22 mouse cellular contexts compared by ENCODE assay signal in the genomic region with DNA sequence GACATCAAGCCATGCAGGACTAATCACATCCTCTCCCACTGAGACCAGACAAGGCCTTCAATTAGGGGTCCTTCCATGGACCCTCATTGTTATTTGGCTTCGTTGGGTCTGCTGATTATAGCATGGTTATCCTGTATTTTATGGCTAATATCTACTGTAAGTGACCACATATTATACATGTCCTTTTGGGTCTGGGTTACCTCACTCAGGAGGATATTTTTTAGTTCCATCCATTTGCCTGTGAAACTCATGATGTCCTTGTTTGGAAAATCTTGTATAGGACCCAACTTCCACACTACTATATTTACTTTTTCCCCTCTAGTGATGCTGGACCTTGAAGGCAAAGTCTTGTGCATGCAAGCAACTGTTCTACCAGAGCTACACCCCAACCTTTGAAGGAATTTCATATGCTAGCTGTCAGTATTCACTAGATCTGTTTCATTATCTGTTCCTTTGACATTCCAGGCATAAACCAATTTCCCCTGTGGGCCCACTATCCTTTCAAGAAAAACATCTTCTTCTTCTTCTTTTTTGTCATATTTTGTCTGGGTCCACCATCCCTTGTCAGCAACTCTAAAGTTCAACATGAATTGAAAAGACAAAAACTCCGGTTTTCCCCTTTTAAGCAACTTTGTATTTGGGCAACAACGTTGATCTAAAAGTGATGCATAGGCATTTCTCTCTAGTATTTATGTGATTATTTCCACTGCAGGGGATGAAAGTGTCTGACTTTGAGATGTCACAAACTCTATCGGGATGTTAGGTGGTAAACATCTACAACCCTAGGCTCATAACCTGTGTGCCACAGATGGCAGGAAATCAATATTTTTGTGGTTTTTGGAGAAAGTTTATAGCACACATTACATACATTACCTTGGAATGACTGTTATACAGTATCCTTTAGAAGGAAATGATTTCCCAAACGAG. TPM values are rescaled to one million over a fixed set of nuclear protein-coding genes. Genes with fewer than 3 reads are reported as not detected.
"Had no signal": no experiment of that assay in that cellular context is flagged by ENCODE, and none has a peak within 500 bp of the region (broad histone marks: within the 10 kb centered on the region; RNA-seq: fewer than 3 reads in every experiment).

No protein-coding gene starts in this region.

- H3K9ac ChIP-seq: neural tube, embryonic 13.5 days; neural tube, embryonic 15.5 days; stomach, embryonic 15.5 days had no signal

- H3K36me3 ChIP-seq: neural tube, embryonic 13.5 days; neural tube, embryonic 15.5 days; stomach, embryonic 15.5 days had no signal

- DNase-seq: retina, postnatal 1 day; right cerebral cortex, adult 18-20 months; right cerebral cortex, postnatal 14 days; right cerebral cortex, postnatal 25 days; right cerebral cortex, postnatal 4 days; spleen, adult 18-20 months; thymus, adult 18-20 months; thymus, adult 2 months; thymus, postnatal 14 days; thymus, postnatal 25 days; thymus, postnatal 36 days; thymus, postnatal 4 days had no signal

- H3K9me3 ChIP-seq: neural tube, embryonic 13.5 days; neural tube, embryonic 15.5 days; stomach, embryonic 15.5 days had no signal

- H3K27ac ChIP-seq: neural tube, embryonic 13.5 days; neural tube, embryonic 15.5 days; stomach, embryonic 15.5 days; stomach, postnatal 0 days had no signal

- H3K4me2 ChIP-seq: neural tube, embryonic 13.5 days; neural tube, embryonic 15.5 days; stomach, embryonic 15.5 days had no signal

- H3K4me1 ChIP-seq: neural tube, embryonic 13.5 days; neural tube, embryonic 15.5 days; stomach, embryonic 15.5 days had no signal

- H3K27me3 ChIP-seq: neural tube, embryonic 13.5 days; neural tube, embryonic 15.5 days; stomach, embryonic 15.5 days had no signal

- H3K4me3 ChIP-seq: neural tube, embryonic 13.5 days; neural tube, embryonic 15.5 days; stomach, embryonic 15.5 days had no signal

RNA-seq across cellular contexts. Expression of gene Myh2, which starts 25.1 kb away (rescaled TPM):
- total RNA-seq: neutrophil, adult 5-6 weeks had no signal
- polyA plus RNA-seq: neural tube, embryonic 13.5 days; small intestine, adult 2 months; spleen, adult 2 months; stomach, embryonic 14.5 days; stomach, embryonic 15.5 days; testis, adult 2 months; thymus, postnatal 0 days had no signal

RNA-seq across cellular contexts. Expression of gene Myh1, which starts 54.1 kb away (rescaled TPM):
- total RNA-seq: neutrophil, adult 5-6 weeks had no signal
- polyA plus RNA-seq: small intestine, adult 2 months had no signal
